Mouse (Mus musculus) heart, adult 2 months (tissue): Measurements from ENCODE around the gene Col18a1. TPM values are rescaled to one million over a fixed set of nuclear protein-coding genes. Genes with fewer than 3 reads are reported as not detected.
A peak's percentile ranks its signal among the peaks of the same experiment; 100 is the strongest.

Experiments used
- DNase-seq, 2 experiments: peaks; one replicate each; pipeline ENCODE4 v3.0.0; 2021
- H3K27ac ChIP-seq: fragments of 200-600 bp; 2 replicates; pipeline ENCODE4 v1.8.1; 2022
- H3K27me3 ChIP-seq: fragments of 200-500 bp; 2 replicates; pipeline ENCODE4 v1.6.1; 2012; ENCODE audit warnings: mild to moderate bottlenecking, low read length, inconsistent platforms, mixed read lengths; ENCODE audit not compliant: control insufficient read depth, insufficient read depth
- H3K36me3 ChIP-seq: fragments of 200-500 bp; 2 replicates; pipeline ENCODE4 v1.6.1; 2012; ENCODE audit warnings: low read length, inconsistent platforms; ENCODE audit not compliant: control insufficient read depth, insufficient read depth
- H3K4me1 ChIP-seq: fragments of 200-500 bp; 2 replicates; pipeline ENCODE4 v1.6.1; 2011; ENCODE audit warnings: low read length; ENCODE audit not compliant: control insufficient read depth, insufficient read depth
- H3K4me3 ChIP-seq: fragments of 200-600 bp; 2 replicates; pipeline ENCODE4 v1.8.1; 2022
- H3K79me2 ChIP-seq: fragments of 200-500 bp; replicated peaks from 2 replicates; pipeline ENCODE4 v1.6.1; 2012; ENCODE audit warnings: mild to moderate bottlenecking, inconsistent platforms, low read length, moderate library complexity, mixed read lengths; ENCODE audit not compliant: control insufficient read depth, insufficient read depth
- H3K9ac ChIP-seq: fragments of 200-500 bp; 2 replicates; pipeline ENCODE4 v1.6.1; 2012; ENCODE audit warnings: low read depth, mild to moderate bottlenecking, control low read depth, inconsistent platforms, low read length, mixed read lengths
- CTCF ChIP-seq: fragments of 200-600 bp; IDR thresholded peaks from 2 replicates; pipeline ENCODE4 v1.8.1; 2022; ENCODE audit warnings: antibody characterized with exemption, mild to moderate bottlenecking, moderate library complexity
- EP300 ChIP-seq: fragments of 200-500 bp; IDR thresholded peaks from 2 replicates; pipeline ENCODE4 v1.6.1; 2011; ENCODE audit warnings: low read depth, low read length, control low read depth; ENCODE audit not compliant: insufficient read depth
- POLR2A ChIP-seq: fragments of 200-500 bp; IDR thresholded peaks from 2 replicates; pipeline ENCODE4 v1.6.1; 2011; ENCODE audit warnings: mild to moderate bottlenecking, low read depth, low read length, control low read depth; ENCODE audit not compliant: insufficient read depth
- WGBS: fragments of 180-500 bp; shearing (Covaris S2); methylation state at CpG from one replicate; pipeline ENCODE4 v1.1.7; 2018; 5-methylcytosine and 5-hydroxymethylcytosine counted together
- intact Hi-C: fragments of 180-260 bp; cut with DNase I; formaldehyde crosslinking; loops from one replicate; pipeline ENCODE4 v1.15.1; 2025
- long read RNA-seq: library from polyadenylated mRNA; stranded (forward); transcript quantifications from one replicate; pipeline ENCODE4 v2.0.0, GENCODE M21; 2021
- polyA plus RNA-seq: library from polyadenylated mRNA; depleted of rRNA; stranded (reverse); fragments of >200 nt; gene quantifications from 2 replicates; pipeline ENCODE4 v1.2.3, GENCODE M21; 2012; rRNA removed
- total RNA-seq, 2 experiments: library from RNA; stranded (reverse); gene quantifications; 2 replicates each; pipeline ENCODE4 v1.2.3; 2021

Col18a1 gene
- 1 to 10 TPM; 9.3 to 9.8 TPM for total RNA-seq
- 12.9 and 13.1 TPM in 2 replicates for polyA plus RNA-seq
- long read RNA-seq, full-length matches to known transcripts: 5 of 15 reads
- long read RNA-seq, partial matches to known transcripts: 4 of 15 reads
- long read RNA-seq, other reads (novel, unspliced or antisense): 6 of 15 reads

GRCm38 (mm10) chr10:77165963-77166717, at the start of gene Col18a1:
Gene Col18a1, minus strand, starts transcription at chr10:77166548.
- peak; percentile 24 to 34 for DNase-seq
- intact Hi-C loops: no loop called here

GRCm38 (mm10) chr10:77215641-77216040, 49.3 kb upstream of the Col18a1 start:
- TF ChIP-seq CTCF: no peak
- no peak for TF ChIP-seq EP300
- TF ChIP-seq POLR2A: no peak
- DNase-seq: no peak
- Histone ChIP-seq H3K27me3 (no peaks in the 10 kb centered on the region), H3K79me2 (no peaks in the 10 kb centered on the region), H3K9ac (no peak overlapping the region), H3K36me3 (no peaks in the 10 kb centered on the region), H3K27ac (no peak overlapping the region), H3K4me1 (peaks cover 18% of the 10 kb centered on the region), H3K4me3 (no peak overlapping the region)
- 64% methylated on average over 4 of the region's 4 CpGs for WGBS
- intact Hi-C loops: no loop called here

More at GRCm38 (mm10) chr10:77165963-77166717, at the start of gene Col18a1:
- TF ChIP-seq CTCF (no peak), EP300 (no peak), POLR2A (no peak; the same call in 1 of the 2 replicates)
- Histone ChIP-seq H3K27ac (peak within 1 kb of the TSS; percentile 33), H3K4me3 (peak within 1 kb of the TSS; percentile 52), H3K9ac (peak within 1 kb of the TSS; percentile 14; the same call in 1 of the 2 replicates), H3K36me3 (no peaks in the 10 kb centered on the region), H3K4me1 (no peaks in the 10 kb centered on the region), H3K79me2 (no peaks in the 10 kb centered on the region), H3K27me3 (peaks cover 2% of the 10 kb centered on the region; the same call in 1 of the 2 replicates)
- under 1% methylated on average over 42 of the region's 42 CpGs for WGBS

- intact Hi-C loops: loop anchor here (5.0 kb wide), 1 partner anchor 38 kb away; no protein-coding TSS in a partner anchor
- H3K4me1 ChIP-seq: peaks cover 19% of the 10 kb centered on the region
- WGBS: 41% methylated on average over 8 of the region's 8 CpGs
Measured at GRCm38 (mm10) chr10:77214586-77214985, 48.2 kb upstream of the Col18a1 start.

GRCm38 (mm10) chr10:77213483-77213882, 47.1 kb upstream of the Col18a1 start:
- Histone ChIP-seq H3K4me3 (no peak overlapping the region), H3K27me3 (no peaks in the 10 kb centered on the region), H3K27ac (no peak overlapping the region), H3K36me3 (no peaks in the 10 kb centered on the region), H3K4me1 (peaks cover 21% of the 10 kb centered on the region), H3K9ac (no peak overlapping the region), H3K79me2 (no peaks in the 10 kb centered on the region)
- no peak for DNase-seq
- TF ChIP-seq CTCF (no peak), POLR2A (no peak), EP300 (no peak)
- 90% methylated on average over 5 of the region's 5 CpGs for WGBS
- intact Hi-C loops: loop anchor here (5.0 kb wide), 1 partner anchor 39 kb away; no protein-coding TSS in a partner anchor

More at GRCm38 (mm10) chr10:77214586-77214985, 48.2 kb upstream of the Col18a1 start:
- Histone ChIP-seq H3K36me3 (no peaks in the 10 kb centered on the region), H3K27me3 (no peaks in the 10 kb centered on the region), H3K79me2 (no peaks in the 10 kb centered on the region), H3K9ac (no peak overlapping the region), H3K4me3 (no peak overlapping the region), H3K27ac (peak overlapping the region; percentile 17; the same call in 1 of the 2 replicates)
- TF ChIP-seq EP300 (no peak), CTCF (no peak), POLR2A (no peak)
- DNase-seq: no peak

- WGBS: 88% methylated on average over 6 of the region's 6 CpGs
- no peak for DNase-seq
- TF ChIP-seq CTCF: no peak
- TF ChIP-seq EP300: no peak
- no peak for TF ChIP-seq POLR2A
- no peak overlapping the region for H3K4me3 ChIP-seq
- H3K4me1 ChIP-seq: peaks cover 21% of the 10 kb centered on the region
- no peaks in the 10 kb centered on the region for H3K27me3 ChIP-seq
- H3K79me2 ChIP-seq: no peaks in the 10 kb centered on the region
- H3K9ac ChIP-seq: no peak overlapping the region
- intact Hi-C loops: loop anchor here (5.0 kb wide), 1 partner anchor 40 kb away; no protein-coding TSS in a partner anchor
- no peaks in the 10 kb centered on the region for H3K36me3 ChIP-seq
- no peak overlapping the region for H3K27ac ChIP-seq
Measured at GRCm38 (mm10) chr10:77212354-77213120, 46.2 kb upstream of the Col18a1 start.
